Mouse (Mus musculus): ENCODE results near the gene Tfcp2. TPM values are rescaled to one million over a fixed set of nuclear protein-coding genes. Genes with fewer than 3 reads are reported as not detected.

Tfcp2 gene
- 3.7 and 4.1 TPM in 2 replicates for polyA plus RNA-seq (2015; fragmentation: Nextera tagmentation; extraction: Ambion mirVana)

DNA sequence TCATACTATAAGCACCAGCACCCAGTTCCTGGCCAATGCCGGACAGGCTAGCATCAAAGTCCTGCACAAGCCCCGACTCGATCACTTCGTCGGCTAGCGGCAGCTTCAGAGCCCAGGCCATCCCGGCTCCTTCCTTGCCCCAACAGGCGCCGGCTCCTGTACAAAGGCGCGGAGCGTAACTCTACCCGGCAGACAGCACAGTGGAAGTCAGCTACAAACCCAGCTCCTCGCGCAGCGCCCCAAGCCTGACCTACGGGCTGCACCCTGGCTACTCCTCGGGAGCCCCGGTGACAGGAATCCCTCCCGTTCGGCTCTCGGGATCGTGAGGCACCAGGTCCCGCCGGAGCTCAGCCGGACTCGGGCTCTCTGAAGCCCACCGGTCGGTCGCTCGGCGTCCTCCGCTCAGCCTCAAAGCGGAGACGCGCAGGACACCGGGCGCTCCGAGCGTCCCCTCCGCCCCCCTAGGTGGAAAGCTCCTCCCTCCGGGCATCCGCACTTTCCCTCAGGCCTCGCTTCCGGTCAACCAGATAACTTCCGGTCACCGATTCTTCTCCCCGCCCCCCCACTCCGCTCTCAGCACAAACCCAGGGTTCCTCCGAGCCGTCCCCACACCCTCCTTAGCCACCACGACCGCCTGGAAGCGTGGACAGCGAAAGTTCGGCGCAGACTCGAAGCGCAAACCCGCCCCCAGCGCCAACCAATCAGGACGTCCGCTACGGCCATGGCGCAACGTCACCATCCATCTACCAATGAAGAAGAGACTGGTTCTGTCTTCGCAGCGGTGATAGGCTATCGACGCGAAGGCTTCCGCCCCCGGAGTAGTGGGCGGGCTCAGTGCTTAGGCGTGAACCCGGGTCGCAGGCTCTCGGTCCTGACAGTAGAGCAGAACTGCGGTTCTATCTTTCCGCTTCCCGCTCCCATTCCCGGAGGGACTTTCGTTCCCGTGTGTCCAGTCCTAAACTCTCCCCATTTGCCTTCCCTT is at the start of gene Tfcp2:
Tfcp2 (minus strand) TSS at position 683 of the 982 bp plus-strand sequence.
- Histone ChIP-seq H3K4me2 (peak within 1 kb of the TSS; percentile 92), H3K4me1 (replicated peaks) (peaks cover 49% of the 10 kb centered on the region), H3K27me3 (no peaks in the 10 kb centered on the region), H3K4me3 (replicated peaks) (peak within 1 kb of the TSS; percentile 90), H3K9ac (peak within 1 kb of the TSS; percentile 83), H3K36me3 (replicated peaks) (peaks cover 4% of the 10 kb centered on the region), H3K9me3 (replicated peaks) (no peaks in the 10 kb centered on the region), H3K27ac (replicated peaks) (peak within 1 kb of the TSS; percentile 82)
- WGBS (ENCODE audit: insufficient replicate concordance) = under 1% methylated on average over 84 of the region's 84 CpGs
- peak; percentile 98 for ATAC-seq (ENCODE audit: insufficient read depth)

DNA sequence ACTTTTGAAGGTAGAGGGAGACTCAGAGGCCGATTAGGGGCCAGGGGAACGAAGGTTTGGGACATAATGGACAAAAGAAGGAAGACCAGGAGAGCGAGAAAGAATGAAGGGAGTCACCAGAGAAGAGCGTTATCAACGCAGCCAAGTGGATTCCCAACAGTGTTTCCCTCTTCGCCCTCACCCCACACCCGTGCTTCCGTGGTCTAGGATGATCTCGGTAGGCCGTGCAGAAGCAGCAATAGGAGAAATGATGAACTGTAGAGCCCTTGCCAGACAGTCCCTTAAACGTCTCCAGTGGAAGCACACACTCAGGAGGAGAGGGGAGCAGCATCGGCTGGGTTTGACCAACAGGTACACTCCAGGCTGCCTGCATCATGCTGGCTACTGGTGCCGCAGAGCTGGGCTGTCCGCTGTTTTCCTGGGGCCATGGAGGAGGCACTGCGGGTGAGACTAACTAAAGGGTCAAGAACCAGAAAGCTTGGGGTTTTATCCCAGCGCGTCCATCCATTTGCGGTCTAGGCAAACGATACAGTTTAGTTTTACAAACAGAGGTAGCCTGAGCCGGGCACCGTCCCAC is 49.0 kb upstream of the Tfcp2 start:
- no peaks in the 10 kb centered on the region for H3K36me3 ChIP-seq (replicated peaks)
- H3K9me3 ChIP-seq (replicated peaks) = no peaks in the 10 kb centered on the region
- H3K27me3 ChIP-seq = peaks cover 85% of the 10 kb centered on the region
- peak overlapping the region; percentile 61; the same call in 1 of the 2 replicates for H3K4me3 ChIP-seq (replicated peaks)
- no peak overlapping the region for H3K27ac ChIP-seq (replicated peaks)
- peak overlapping the region; percentile 85; the same call in 1 of the 2 replicates for H3K4me2 ChIP-seq
- no peak for ATAC-seq (ENCODE audit: insufficient read depth)
- peaks cover 25% of the 10 kb centered on the region for H3K4me1 ChIP-seq (replicated peaks)
- H3K9ac ChIP-seq = no peak overlapping the region
- 24% methylated on average over 21 of the region's 21 CpGs for WGBS (ENCODE audit: insufficient replicate concordance)

DNA sequence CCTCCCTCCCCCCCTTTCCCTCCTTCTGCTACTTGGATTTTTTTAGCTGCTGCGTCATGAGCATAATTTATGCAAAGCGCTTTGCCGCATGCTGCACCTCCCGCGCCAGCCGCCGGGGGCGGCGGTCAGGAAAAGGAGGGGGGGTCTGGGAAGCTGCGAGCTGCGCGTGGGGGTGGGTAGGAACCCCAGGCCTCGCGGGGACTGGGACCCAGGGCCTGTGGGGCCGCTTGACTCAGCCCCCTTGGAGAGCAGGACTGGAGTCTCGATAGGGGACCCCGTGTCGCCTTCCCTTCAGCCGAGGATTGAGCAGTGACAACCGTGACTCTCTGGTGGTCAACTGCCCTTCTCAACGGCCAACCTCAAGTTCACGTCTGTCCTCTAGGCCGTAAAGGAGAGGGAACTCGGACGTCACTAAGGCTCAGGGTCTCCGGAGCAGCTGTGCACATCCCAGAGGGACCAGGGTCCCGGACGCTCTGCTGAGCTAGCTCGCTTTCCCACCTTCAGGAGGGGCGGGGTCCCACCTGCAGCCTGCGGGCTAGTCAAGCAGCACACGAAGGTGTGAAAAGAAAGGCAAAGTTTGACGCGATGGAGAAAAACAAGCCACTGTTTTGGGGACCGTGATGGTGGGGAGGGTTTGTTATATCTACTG is 48.4 kb upstream of the Tfcp2 start:
- ATAC-seq (ENCODE audit: insufficient read depth) = 0 out of 2 replicates have a peak, but pooled peaks have one; percentile 21
- Histone ChIP-seq H3K27ac (replicated peaks) (no peak overlapping the region), H3K4me2 (peak overlapping the region; percentile 85), H3K4me1 (replicated peaks) (peaks cover 25% of the 10 kb centered on the region), H3K9me3 (replicated peaks) (no peaks in the 10 kb centered on the region), H3K36me3 (replicated peaks) (no peaks in the 10 kb centered on the region), H3K27me3 (peaks cover 82% of the 10 kb centered on the region), H3K9ac (peak overlapping the region; percentile 45; the same call in 1 of the 2 replicates), H3K4me3 (replicated peaks) (peak overlapping the region; percentile 61)
- WGBS (ENCODE audit: insufficient replicate concordance) = under 1% methylated on average over 34 of the region's 35 CpGs

DNA sequence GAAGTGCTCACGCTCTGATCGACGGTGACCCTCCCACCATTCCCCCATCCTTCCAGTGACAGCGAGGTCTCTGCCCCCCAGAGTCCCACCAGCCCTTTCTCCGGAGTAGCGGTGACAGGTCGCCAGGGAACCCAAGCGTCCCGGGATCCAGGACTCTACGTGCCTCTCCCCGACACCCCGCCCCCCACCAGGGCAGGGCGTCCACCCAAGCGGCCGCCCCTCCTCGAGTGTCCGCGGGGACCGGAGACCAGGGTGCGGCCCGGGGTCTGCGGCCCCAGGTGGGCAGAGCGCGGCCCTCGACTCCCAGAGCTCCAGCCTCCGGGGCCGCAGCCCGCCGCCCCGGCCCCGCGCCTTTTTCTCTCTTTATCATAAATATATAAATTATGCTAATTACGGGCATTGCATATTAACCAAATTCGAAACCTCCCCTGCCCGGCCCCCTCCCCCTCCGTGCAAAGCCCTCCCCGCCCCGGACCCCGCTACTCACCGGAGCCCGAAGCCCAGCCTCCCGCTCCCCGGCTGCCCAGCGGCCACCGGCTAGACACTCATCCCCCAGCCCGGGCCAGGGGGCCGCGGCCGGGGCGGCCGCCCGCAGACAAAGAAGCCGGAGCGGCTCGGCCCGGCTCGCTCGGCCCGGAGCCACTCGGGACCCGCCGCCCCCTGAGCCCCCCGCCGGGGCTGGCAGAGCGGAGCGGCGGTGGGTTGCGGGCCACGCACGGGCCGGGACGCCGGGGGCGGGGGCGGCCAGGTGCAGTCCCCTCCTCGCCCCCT is 47.7 kb upstream of the Tfcp2 start, which contains the start of gene Pou6f1:
Pou6f1 (minus strand) TSS at position 709 of the 771 bp plus-strand sequence.
- no peaks in the 10 kb centered on the region for H3K9me3 ChIP-seq (replicated peaks)
- H3K27ac ChIP-seq (replicated peaks) = no peak within 1 kb of the TSS
- ATAC-seq (ENCODE audit: insufficient read depth) = no peak
- H3K9ac ChIP-seq = peak within 1 kb of the TSS; percentile 45; the same call in 1 of the 2 replicates
- peak within 1 kb of the TSS; percentile 61 for H3K4me3 ChIP-seq (replicated peaks)
- H3K4me2 ChIP-seq = peak within 1 kb of the TSS; percentile 85
- H3K27me3 ChIP-seq = peaks cover 76% of the 10 kb centered on the region
- H3K4me1 ChIP-seq (replicated peaks) = peaks cover 19% of the 10 kb centered on the region
- no peaks in the 10 kb centered on the region for H3K36me3 ChIP-seq (replicated peaks)
- WGBS (ENCODE audit: insufficient replicate concordance) = under 1% methylated on average over 74 of the region's 76 CpGs

DNA sequence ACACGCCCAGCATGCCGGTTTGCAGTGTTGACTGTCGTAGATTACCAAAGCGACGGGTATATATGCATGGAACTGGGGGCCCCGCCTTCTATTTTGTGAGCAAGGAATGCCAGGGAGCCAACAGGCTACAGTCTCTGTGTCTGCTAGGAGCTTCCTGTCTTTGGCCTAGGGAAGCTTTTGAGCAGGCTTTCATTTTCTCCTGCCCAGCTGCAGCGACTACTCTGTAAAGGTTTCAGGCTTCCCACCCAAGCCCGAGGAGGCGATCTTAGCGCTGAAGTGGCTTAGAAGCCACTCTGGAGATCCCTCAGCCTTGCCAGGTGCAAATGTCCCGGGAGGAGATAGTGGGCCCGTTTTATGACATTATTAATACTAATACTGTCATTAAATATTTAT is 47.1 kb upstream of the Tfcp2 start:
- Histone ChIP-seq H3K27me3 (peaks cover 73% of the 10 kb centered on the region), H3K4me3 (replicated peaks) (peak overlapping the region; percentile 61), H3K36me3 (replicated peaks) (no peaks in the 10 kb centered on the region), H3K27ac (replicated peaks) (no peak overlapping the region), H3K9me3 (replicated peaks) (no peaks in the 10 kb centered on the region), H3K4me2 (peak overlapping the region; percentile 85), H3K4me1 (replicated peaks) (peaks cover 19% of the 10 kb centered on the region), H3K9ac (0 out of 2 replicates have a peak overlapping the region, but pooled peaks have one; percentile 45)
- 1% methylated on average over 12 of the region's 12 CpGs for WGBS (ENCODE audit: insufficient replicate concordance)
- ATAC-seq (ENCODE audit: insufficient read depth) = no peak

DNA sequence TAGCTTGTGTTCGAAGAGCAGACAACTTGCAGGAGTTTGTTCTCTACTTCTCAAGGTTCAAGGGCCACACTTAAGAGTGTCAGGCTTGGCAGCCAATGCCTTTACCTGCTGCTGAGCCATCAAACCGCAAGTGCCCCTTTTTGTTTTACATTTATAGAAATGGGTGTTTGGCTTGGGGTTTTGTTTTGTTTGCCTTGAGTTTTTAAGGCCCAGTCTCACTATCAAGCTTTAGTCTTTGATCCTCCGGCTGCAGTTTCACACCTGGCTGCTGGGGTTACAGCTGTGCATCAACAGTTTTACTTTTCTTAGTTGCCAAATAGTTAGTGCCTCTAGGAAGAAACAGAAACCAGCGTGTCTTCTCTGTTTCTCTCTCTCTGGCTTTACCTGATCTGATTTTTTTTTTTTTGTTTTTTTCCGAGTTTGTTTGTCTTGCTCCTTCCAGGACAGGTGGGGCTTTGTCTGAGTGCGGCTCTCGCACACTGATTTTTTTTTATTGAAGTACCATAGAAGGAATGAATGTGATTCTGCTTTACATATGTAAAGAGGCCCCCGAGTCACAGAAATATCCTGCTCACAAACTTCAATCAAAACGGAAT is 46.6 kb upstream of the Tfcp2 start:
- H3K27me3 ChIP-seq = peaks cover 68% of the 10 kb centered on the region
- WGBS (ENCODE audit: insufficient replicate concordance) = 16% methylated on average over 9 of the region's 9 CpGs

DNA sequence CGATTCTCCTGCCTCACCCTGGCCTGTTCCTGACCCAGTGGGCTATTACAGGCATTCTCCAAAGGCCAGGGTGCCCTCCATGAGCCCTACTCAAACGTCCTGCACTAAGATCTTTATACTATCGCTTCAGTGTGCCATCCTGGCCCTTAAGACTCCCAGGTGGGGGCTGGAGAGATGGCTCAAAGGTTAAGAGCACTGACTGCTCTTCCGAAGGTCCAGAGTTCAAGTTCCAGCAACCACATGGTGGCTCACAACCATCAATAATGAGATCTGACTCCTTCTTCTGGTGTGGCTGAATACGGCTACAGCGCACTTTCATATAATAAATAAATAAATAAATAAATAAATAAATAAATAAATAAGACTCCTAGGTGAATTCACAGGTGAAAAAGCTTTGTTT is 41.0 kb upstream of the Tfcp2 start:
- no peaks in the 10 kb centered on the region for H3K9me3 ChIP-seq (replicated peaks)
- 66% methylated on average over 6 of the region's 6 CpGs for WGBS (ENCODE audit: insufficient replicate concordance)
- H3K27me3 ChIP-seq = peaks cover 29% of the 10 kb centered on the region
- H3K4me1 ChIP-seq (replicated peaks) = no peaks in the 10 kb centered on the region
- H3K36me3 ChIP-seq (replicated peaks) = no peaks in the 10 kb centered on the region
- no peak for ATAC-seq (ENCODE audit: insufficient read depth)
- no peak overlapping the region for H3K4me3 ChIP-seq (replicated peaks)
- H3K27ac ChIP-seq (replicated peaks) = no peak overlapping the region
- no peak overlapping the region for H3K4me2 ChIP-seq
- H3K9ac ChIP-seq = no peak overlapping the region

More for the DNA sequence above, 46.6 kb upstream of the Tfcp2 start:
- H3K9ac ChIP-seq = no peak overlapping the region
- H3K36me3 ChIP-seq (replicated peaks) = no peaks in the 10 kb centered on the region
- H3K27ac ChIP-seq (replicated peaks) = no peak overlapping the region
- H3K4me3 ChIP-seq (replicated peaks) = peak overlapping the region; percentile 61
- H3K4me1 ChIP-seq (replicated peaks) = peaks cover 19% of the 10 kb centered on the region
- H3K4me2 ChIP-seq = peak overlapping the region; percentile 85
- H3K9me3 ChIP-seq (replicated peaks) = no peaks in the 10 kb centered on the region
- no peak for ATAC-seq (ENCODE audit: insufficient read depth)

DNA sequence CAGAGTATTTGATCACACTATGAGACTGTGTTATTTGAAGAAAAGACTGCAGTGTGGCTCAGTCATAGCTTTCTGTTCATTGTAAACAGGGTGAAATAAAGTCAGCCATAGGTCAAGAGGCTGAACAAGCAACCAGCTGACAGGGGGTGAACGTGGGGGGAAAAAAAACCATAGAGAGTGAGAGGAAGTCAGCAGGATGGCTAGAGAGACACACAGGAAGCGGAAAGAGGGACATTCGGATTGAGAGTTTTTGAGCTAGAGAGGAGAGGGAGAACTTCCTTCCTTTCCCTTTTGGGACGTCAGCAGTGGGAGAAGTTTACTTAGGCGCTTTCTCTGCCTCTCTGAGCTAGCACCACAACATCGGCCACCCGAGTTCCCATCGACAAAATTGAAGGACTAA is 38.6 kb upstream of the Tfcp2 start:
- no peak for ATAC-seq (ENCODE audit: insufficient read depth)
- Histone ChIP-seq H3K9me3 (replicated peaks) (no peaks in the 10 kb centered on the region), H3K9ac (no peak overlapping the region), H3K4me3 (replicated peaks) (no peak overlapping the region), H3K36me3 (replicated peaks) (no peaks in the 10 kb centered on the region), H3K4me1 (replicated peaks) (no peaks in the 10 kb centered on the region), H3K27me3 (peaks cover 12% of the 10 kb centered on the region; the same call in 1 of the 2 replicates), H3K27ac (replicated peaks) (no peak overlapping the region), H3K4me2 (no peak overlapping the region)
- 40% methylated on average over 8 of the region's 8 CpGs for WGBS (ENCODE audit: insufficient replicate concordance)

DNA sequence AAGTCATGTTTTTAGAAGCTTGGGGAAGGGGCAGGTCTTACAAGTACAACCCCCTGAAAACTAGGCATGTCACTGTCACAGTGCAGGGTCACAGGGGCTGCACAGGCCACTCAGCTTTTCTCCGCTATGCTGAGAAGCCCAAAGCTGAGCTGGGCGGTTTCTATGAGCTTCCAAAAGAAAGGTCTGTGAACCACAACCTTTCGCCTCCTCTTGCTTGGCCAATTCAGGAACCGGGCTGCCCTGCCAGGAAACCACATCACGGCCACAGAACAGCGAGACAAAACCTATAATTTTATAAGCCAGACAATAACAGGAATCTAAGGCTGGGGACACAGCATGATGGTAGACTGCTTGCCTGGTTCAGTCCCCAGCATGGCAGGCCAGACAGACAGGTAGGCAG is 36.5 kb upstream of the Tfcp2 start:
- no peak overlapping the region for H3K9ac ChIP-seq
- no peak overlapping the region for H3K4me3 ChIP-seq (replicated peaks)
- no peaks in the 10 kb centered on the region for H3K4me1 ChIP-seq (replicated peaks)
- ATAC-seq (ENCODE audit: insufficient read depth) = no peak
- H3K36me3 ChIP-seq (replicated peaks) = no peaks in the 10 kb centered on the region
- no peaks in the 10 kb centered on the region for H3K9me3 ChIP-seq (replicated peaks)
- H3K27ac ChIP-seq (replicated peaks) = no peak overlapping the region
- 29% methylated on average over 6 of the region's 6 CpGs for WGBS (ENCODE audit: insufficient replicate concordance)
- peaks cover 10% of the 10 kb centered on the region; the same call in 1 of the 2 replicates for H3K27me3 ChIP-seq
- H3K4me2 ChIP-seq = no peak overlapping the region

DNA sequence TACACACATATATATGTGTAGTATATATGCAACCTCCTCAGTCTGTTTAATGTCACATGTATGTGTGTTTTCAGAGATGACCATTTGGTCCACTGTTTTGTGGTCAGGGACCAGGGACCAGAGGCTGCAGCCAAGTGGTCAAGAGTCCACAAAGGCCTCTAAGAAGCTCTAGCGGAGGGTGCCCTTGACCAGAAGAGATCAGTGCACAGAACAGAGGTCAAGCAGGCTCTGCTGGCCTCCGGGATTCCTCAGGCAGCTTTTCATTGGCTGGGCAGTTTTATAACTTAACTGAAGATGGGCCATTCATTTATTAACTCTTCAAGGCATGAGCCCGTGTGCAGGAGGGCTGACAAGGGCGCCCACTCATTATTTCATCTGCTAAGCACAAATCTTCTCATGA is 35.4 kb upstream of the Tfcp2 start:
- WGBS (ENCODE audit: insufficient replicate concordance) = 66% methylated on average over 4 of the region's 4 CpGs
- no peak for ATAC-seq (ENCODE audit: insufficient read depth)
- Histone ChIP-seq H3K4me2 (no peak overlapping the region), H3K36me3 (replicated peaks) (no peaks in the 10 kb centered on the region), H3K9ac (no peak overlapping the region), H3K4me3 (replicated peaks) (no peak overlapping the region), H3K27ac (replicated peaks) (no peak overlapping the region), H3K4me1 (replicated peaks) (no peaks in the 10 kb centered on the region), H3K9me3 (replicated peaks) (no peaks in the 10 kb centered on the region), H3K27me3 (peaks cover 14% of the 10 kb centered on the region; the same call in 1 of the 2 replicates)
